Mouse (Mus musculus) heart, embryonic 13.5 days (tissue): ENCODE results near the gene Gm20855. TPM values are rescaled to one million over a fixed set of nuclear protein-coding genes. Genes with fewer than 3 reads are reported as not detected.
"Not testable (repeated sequence)": the region's sequence is repeated elsewhere in the genome, so short reads cannot be mapped to it uniquely, and the experiment has no call there.

Experiments used
- ATAC-seq: fragments of 200-750 bp; cut with Nextera tagmentation; 2 replicates; pipeline ENCODE4 v1.8.0; 2017; ENCODE audit warnings: moderate TSS enrichment; ENCODE audit not compliant: insufficient number of reproducible peaks, low FRiP score, low TSS enrichment; ENCODE audit errors: extremely low read depth
- H3K27ac ChIP-seq: fragments of 300-500 bp; sonication (generic); replicated peaks from 2 replicates; pipeline ENCODE4 v1.5.1; 2015; ENCODE audit warnings: moderate library complexity, mild to moderate bottlenecking, inconsistent platforms
- H3K27me3 ChIP-seq: fragments of 300-500 bp; sonication (generic); replicated peaks from 2 replicates; pipeline ENCODE4 v1.6.1; 2015; ENCODE audit warnings: mild to moderate bottlenecking, inconsistent platforms
- H3K36me3 ChIP-seq: fragments of 300-500 bp; sonication (generic); 2 replicates; pipeline ENCODE4 v1.6.1; 2015; ENCODE audit warnings: mild to moderate bottlenecking, inconsistent platforms
- H3K4me1 ChIP-seq: fragments of 300-500 bp; sonication (generic); 2 replicates; pipeline ENCODE4 v1.6.1; 2015; ENCODE audit warnings: inconsistent platforms
- H3K4me2 ChIP-seq: fragments of 300-500 bp; sonication (generic); 2 replicates; pipeline ENCODE4 v1.6.1; 2015; ENCODE audit warnings: inconsistent platforms, mild to moderate bottlenecking, moderate library complexity
- H3K4me3 ChIP-seq: fragments of 300-500 bp; sonication (generic); 2 replicates; pipeline ENCODE4 v1.5.1; 2015; ENCODE audit warnings: moderate library complexity, mild to moderate bottlenecking, inconsistent platforms
- H3K9ac ChIP-seq: fragments of 300-500 bp; sonication (generic); 2 replicates; pipeline ENCODE4 v1.6.1; 2015; ENCODE audit warnings: inconsistent platforms, mild to moderate bottlenecking, moderate library complexity
- H3K9me3 ChIP-seq: fragments of 300-500 bp; sonication (generic); 2 replicates; pipeline ENCODE4 v1.6.1; 2016; ENCODE audit warnings: inconsistent platforms
- WGBS: fragments of 180-500 bp; shearing (Covaris S2); methylation state at CpG from one replicate; pipeline ENCODE4 v1.1.7; 2015; ENCODE audit warnings: mixed read lengths; 5-methylcytosine and 5-hydroxymethylcytosine counted together
- polyA plus RNA-seq: library from polyadenylated mRNA; unstranded; fragments of >200 nt; fragmentation: Nextera tagmentation; extraction: Ambion mirVana; gene quantifications from 2 replicates; pipeline ENCODE4 v1.2.1, GENCODE M21; 2015

The Gm20855 gene
- not detected in 2 replicates for polyA plus RNA-seq

GRCm38 (mm10) chrY:35131733-35132132 is at the start of gene Gm20855:
Gene Gm20855, minus strand, starts transcription at chrY:35131833.
- H3K27me3 ChIP-seq, H3K4me3 ChIP-seq, H3K36me3 ChIP-seq, ATAC-seq, H3K4me1 ChIP-seq, H3K9me3 ChIP-seq, H3K4me2 ChIP-seq, H3K27ac ChIP-seq, H3K9ac ChIP-seq: not testable (repeated sequence)
- no CpG with 5 or more reads among the region's 6 CpGs for WGBS
